Mouse (Mus musculus) stomach, embryonic 15.5 days (tissue): ENCODE measurements around the gene Atf7ip. TPM values are rescaled to one million over a fixed set of nuclear protein-coding genes. Genes with fewer than 3 reads are reported as not detected.
A peak's percentile ranks its signal among the peaks of the same experiment; 100 is the strongest.

Experiments used
- ATAC-seq: fragments of 200-750 bp; cut with Nextera tagmentation; 2 replicates; pipeline ENCODE4 v1.8.0; 2017; ENCODE audit warnings: low read depth, moderate number of reproducible peaks, moderate TSS enrichment; ENCODE audit not compliant: insufficient read depth, low FRiP score
- H3K27ac ChIP-seq: fragments of 300-500 bp; sonication (generic); 2 replicates; pipeline ENCODE4 v1.5.1; 2015; ENCODE audit warnings: mild to moderate bottlenecking, inconsistent platforms
- H3K27me3 ChIP-seq: fragments of 300-500 bp; sonication (generic); replicated peaks from 2 replicates; pipeline ENCODE4 v1.6.1; 2015; ENCODE audit warnings: inconsistent platforms
- H3K36me3 ChIP-seq: fragments of 300-500 bp; sonication (generic); 2 replicates; pipeline ENCODE4 v1.6.1; 2015; ENCODE audit warnings: inconsistent platforms
- H3K4me1 ChIP-seq: fragments of 300-500 bp; sonication (generic); 2 replicates; pipeline ENCODE4 v1.6.1; 2015; ENCODE audit warnings: inconsistent platforms
- H3K4me2 ChIP-seq: fragments of 300-500 bp; sonication (generic); 2 replicates; pipeline ENCODE4 v1.6.1; 2015; ENCODE audit warnings: mild to moderate bottlenecking, inconsistent platforms
- H3K4me3 ChIP-seq: fragments of 300-500 bp; sonication (generic); replicated peaks from 2 replicates; pipeline ENCODE4 v1.5.1; 2015; ENCODE audit warnings: inconsistent platforms
- H3K9ac ChIP-seq: fragments of 300-500 bp; sonication (generic); 2 replicates; pipeline ENCODE4 v1.6.1; 2015; ENCODE audit warnings: inconsistent platforms
- H3K9me3 ChIP-seq: fragments of 300-500 bp; sonication (generic); 2 replicates; pipeline ENCODE4 v1.6.1; 2016; ENCODE audit warnings: inconsistent platforms
- WGBS: fragments of 180-500 bp; shearing (Covaris S2); methylation state at CpG from one replicate; pipeline ENCODE4 v1.1.7; 2015; 5-methylcytosine and 5-hydroxymethylcytosine counted together
- polyA plus RNA-seq: library from polyadenylated mRNA; unstranded; fragments of >200 nt; fragmentation: Nextera tagmentation; extraction: Ambion mirVana; gene quantifications from 2 replicates; pipeline ENCODE4 v1.2.1, GENCODE M21; 2015

The Atf7ip gene
- polyA plus RNA-seq, 1 experiment from 2014 or later, result 38.1 TPM

DNA sequence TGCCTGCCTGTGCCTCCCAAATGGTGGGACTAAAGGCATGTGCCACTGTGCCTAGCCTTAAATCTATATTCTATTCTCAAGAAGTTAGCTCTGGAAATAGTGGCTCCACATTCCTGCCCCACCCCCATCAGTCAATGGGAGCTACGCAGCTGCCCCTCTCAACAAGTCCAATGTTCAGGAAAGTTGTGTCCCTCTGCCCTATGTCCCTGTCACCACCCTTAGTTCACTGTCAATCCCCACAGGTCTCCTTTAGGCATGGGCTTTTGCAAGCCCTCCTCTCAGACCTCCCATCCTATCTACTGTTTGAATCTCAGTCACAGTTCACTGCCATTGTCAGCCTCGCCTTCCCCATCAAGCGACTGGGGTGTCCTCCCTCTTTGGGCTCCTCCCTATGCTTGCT is 127.2 kb downstream of the Atf7ip start:
- no peaks in the 10 kb centered on the region; the same call in 1 of the 2 replicates for H3K4me1 ChIP-seq

DNA sequence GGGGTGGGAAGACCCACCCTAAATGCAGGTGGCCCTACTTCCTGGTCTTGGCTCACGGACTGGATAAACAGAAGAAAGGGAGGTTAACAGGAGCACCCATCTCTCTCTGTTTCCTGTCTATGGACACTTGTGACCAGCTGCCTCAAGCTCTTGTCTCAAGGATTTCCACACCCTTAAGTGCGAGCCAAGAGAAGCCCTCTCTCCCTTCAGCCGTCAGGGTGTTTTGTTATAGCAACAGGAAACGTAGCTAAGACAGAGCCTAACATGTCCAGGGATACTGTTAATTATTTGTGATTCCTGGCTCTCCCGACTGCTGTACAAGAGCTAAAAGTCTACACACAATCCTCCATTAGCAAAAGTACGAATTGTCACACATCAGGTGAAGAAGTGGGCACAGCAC is 127.8 kb downstream of the Atf7ip start:
- Histone ChIP-seq H3K36me3 (no peaks in the 10 kb centered on the region), H3K9me3 (no peaks in the 10 kb centered on the region), H3K4me2 (no peak overlapping the region), H3K27me3 (no peaks in the 10 kb centered on the region), H3K4me1 (no peaks in the 10 kb centered on the region; the same call in 1 of the 2 replicates), H3K9ac (no peak overlapping the region), H3K27ac (no peak overlapping the region), H3K4me3 (no peak overlapping the region)
- 51% methylated on average over 6 of the region's 6 CpGs for WGBS
- ATAC-seq, result no peak

More for the DNA sequence above, 127.2 kb downstream of the Atf7ip start:
- no peaks in the 10 kb centered on the region for H3K27me3 ChIP-seq
- no peak overlapping the region for H3K27ac ChIP-seq
- no peak overlapping the region for H3K9ac ChIP-seq
- H3K9me3 ChIP-seq, result no peaks in the 10 kb centered on the region
- 87% methylated on average over 3 of the region's 3 CpGs for WGBS
- H3K36me3 ChIP-seq, result no peaks in the 10 kb centered on the region
- no peak overlapping the region for H3K4me3 ChIP-seq
- no peak for ATAC-seq
- no peak overlapping the region for H3K4me2 ChIP-seq

DNA sequence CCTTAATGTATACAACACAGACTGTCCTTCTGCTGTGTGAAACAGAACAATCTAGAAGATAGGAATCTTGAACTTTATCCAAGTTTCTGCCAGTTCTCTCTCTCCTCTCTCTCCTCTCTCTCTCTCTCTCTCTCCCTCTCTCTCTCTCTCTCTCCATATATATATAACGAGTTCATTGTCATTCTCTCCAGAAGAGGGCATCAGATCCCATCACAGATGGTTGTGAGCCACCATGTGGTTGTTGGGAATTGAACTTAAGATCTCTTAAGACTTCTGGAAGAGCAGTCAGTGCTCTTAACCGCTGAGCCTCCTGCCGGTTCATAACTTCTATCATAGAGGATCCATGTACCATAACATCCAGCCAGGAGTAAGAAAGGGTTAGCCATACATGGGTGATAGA is 129.0 kb downstream of the Atf7ip start:
- no peak overlapping the region for H3K4me2 ChIP-seq
- no peaks in the 10 kb centered on the region for H3K9me3 ChIP-seq
- WGBS, result 69% methylated on average over 3 of the region's 3 CpGs
- H3K9ac ChIP-seq, result no peak overlapping the region
- no peak overlapping the region for H3K4me3 ChIP-seq
- no peak overlapping the region for H3K27ac ChIP-seq
- H3K36me3 ChIP-seq, result no peaks in the 10 kb centered on the region
- H3K27me3 ChIP-seq, result no peaks in the 10 kb centered on the region
- no peaks in the 10 kb centered on the region; the same call in 1 of the 2 replicates for H3K4me1 ChIP-seq
- no peak for ATAC-seq

DNA sequence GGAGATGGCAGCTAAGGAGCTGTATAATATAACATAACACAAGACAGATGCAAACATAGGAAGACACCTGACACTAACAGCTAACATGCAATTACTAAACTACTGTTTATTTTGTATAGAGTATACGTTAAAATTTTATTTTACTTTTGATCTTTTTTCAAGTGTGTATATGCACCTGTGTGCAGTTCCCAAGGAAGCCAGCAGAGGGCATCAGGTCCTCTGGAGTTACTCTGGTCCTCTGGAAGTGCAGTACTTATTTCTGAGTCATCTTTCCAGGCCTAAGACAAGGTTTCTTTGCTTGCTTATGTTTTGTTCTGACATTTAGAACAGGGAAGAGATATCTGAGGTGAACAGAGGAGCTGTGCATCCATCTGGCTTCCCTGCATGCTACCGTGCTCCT is 138.2 kb downstream of the Atf7ip start:
- no peak overlapping the region for H3K4me3 ChIP-seq
- H3K36me3 ChIP-seq, result no peaks in the 10 kb centered on the region
- no peak overlapping the region for H3K27ac ChIP-seq
- H3K4me2 ChIP-seq, result no peak overlapping the region
- WGBS, result 88% methylated on average over 2 of the region's 2 CpGs
- H3K4me1 ChIP-seq, result no peaks in the 10 kb centered on the region
- H3K27me3 ChIP-seq, result no peaks in the 10 kb centered on the region
- no peaks in the 10 kb centered on the region for H3K9me3 ChIP-seq
- no peak for ATAC-seq
- no peak overlapping the region for H3K9ac ChIP-seq

DNA sequence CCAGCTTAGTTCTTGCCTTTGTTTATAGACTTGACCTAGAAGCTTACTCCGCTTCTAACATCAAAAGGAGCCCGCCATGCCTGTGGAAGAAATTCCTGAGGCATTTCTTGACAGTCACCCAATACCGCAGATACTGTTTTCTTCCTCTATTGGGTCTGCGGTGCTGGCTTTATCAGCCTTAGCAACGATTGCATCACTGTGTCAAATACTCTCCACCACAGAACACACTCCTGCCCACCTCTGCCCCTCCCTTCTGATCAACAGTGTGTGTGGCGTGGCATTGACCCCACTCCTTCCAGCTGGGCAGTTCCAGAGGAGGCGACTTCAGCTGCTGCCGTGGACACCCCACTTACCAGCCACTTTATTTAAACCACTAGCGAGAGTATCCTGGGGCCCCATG is 139.8 kb downstream of the Atf7ip start:
- Histone ChIP-seq H3K36me3 (no peaks in the 10 kb centered on the region), H3K4me3 (no peak overlapping the region), H3K27ac (no peak overlapping the region), H3K9ac (no peak overlapping the region), H3K4me1 (no peaks in the 10 kb centered on the region), H3K9me3 (no peaks in the 10 kb centered on the region), H3K4me2 (no peak overlapping the region), H3K27me3 (no peaks in the 10 kb centered on the region)
- WGBS, result 56% methylated on average over 9 of the region's 9 CpGs
- no peak for ATAC-seq

DNA sequence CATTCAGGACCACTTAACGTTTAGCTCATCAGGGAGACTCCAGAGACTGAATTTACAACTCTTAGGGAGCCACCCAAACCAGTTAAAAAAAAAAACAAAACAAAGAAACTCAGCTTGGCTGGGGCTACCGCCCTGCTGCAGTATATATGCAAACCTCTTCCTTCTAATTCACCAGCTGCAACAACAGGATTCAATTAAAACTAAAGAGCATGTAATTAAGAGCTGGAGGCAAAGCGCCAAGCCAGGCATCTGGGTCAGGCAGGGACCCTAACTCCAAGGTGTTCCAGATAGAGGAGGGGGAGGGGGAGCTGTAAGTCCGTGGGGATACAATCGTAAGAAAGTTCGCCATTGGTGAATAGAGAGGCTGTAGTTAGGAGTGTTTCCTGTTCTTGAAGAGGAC is 140.2 kb downstream of the Atf7ip start:
- Histone ChIP-seq H3K36me3 (no peaks in the 10 kb centered on the region), H3K27ac (no peak overlapping the region), H3K27me3 (no peaks in the 10 kb centered on the region), H3K4me1 (no peaks in the 10 kb centered on the region), H3K9ac (no peak overlapping the region), H3K4me2 (no peak overlapping the region), H3K4me3 (no peak overlapping the region), H3K9me3 (no peaks in the 10 kb centered on the region)
- WGBS, result 56% methylated on average over 6 of the region's 6 CpGs
- no peak for ATAC-seq

DNA sequence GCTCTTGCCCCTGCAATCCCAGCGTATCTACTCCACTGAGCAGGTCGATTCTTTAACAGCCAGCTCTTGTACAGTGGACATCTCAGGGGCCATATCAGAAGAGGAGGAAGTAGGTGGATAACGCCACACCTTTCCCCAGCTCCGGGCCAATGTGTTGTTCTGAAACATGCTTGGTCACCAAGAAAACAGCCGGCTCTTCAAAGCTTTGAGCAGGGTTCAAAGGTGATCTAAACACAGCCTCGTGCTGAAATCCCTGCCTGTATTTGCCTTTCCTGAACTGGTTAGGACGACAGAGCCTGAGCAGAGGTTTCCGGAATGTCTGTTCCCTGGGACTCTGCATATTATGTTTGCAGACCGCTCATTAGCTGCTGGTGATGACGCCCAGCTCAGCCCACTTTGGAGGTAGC is 141.5 kb downstream of the Atf7ip start:
- no peak overlapping the region for H3K27ac ChIP-seq
- WGBS, result 40% methylated on average over 10 of the region's 10 CpGs

DNA sequence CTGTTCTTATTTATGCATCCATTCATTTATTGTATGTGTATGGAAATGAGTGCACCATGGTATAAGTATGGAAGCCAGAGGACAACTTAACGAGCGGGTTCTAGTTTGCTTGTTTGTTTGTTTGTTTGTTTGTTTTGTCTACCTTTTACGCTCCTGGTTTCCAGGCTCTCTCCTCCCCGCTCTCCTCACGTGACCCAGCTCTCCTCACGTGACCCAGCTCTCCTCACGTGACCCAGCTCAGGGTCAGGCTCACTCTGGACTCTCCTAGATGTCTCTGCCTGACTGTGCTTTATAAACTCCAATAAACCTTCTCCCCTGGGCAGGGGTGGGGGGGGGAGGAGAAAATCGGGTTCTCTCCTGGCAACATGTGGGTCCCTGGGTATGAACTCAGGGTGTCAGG is 144.7 kb downstream of the Atf7ip start:
- no peak for ATAC-seq
- no peaks in the 10 kb centered on the region for H3K4me1 ChIP-seq
- WGBS, result 86% methylated on average over 8 of the region's 8 CpGs
- no peaks in the 10 kb centered on the region for H3K9me3 ChIP-seq
- H3K27me3 ChIP-seq, result no peaks in the 10 kb centered on the region
- H3K4me3 ChIP-seq, result no peak overlapping the region
- H3K27ac ChIP-seq, result no peak overlapping the region
- H3K36me3 ChIP-seq, result no peaks in the 10 kb centered on the region
- no peak overlapping the region for H3K4me2 ChIP-seq
- H3K9ac ChIP-seq, result no peak overlapping the region

More for the DNA sequence above, 141.5 kb downstream of the Atf7ip start:
- H3K9ac ChIP-seq, result no peak overlapping the region
- H3K9me3 ChIP-seq, result no peaks in the 10 kb centered on the region
- H3K36me3 ChIP-seq, result no peaks in the 10 kb centered on the region
- H3K4me1 ChIP-seq, result no peaks in the 10 kb centered on the region
- no peak overlapping the region for H3K4me2 ChIP-seq
- H3K27me3 ChIP-seq, result no peaks in the 10 kb centered on the region
- peak; percentile 67 for ATAC-seq
- H3K4me3 ChIP-seq, result no peak overlapping the region

DNA sequence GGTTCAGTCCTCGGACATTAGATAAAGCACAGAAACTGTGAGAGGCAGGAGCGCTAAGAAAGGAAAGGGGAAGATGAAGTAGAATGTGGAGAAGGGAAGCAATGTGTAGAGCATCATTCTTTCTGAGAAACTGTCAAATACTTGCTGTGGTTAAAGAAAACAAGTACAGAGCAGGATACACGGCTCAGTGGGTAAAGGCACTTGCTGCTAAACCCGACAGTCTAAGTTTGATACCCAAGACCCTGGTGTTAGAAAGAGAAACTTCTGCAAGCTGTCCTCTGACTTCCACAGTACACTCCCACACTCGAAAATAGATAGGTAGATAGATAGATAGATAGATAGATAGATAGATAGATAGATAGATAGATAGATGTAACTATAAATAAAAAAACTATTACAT is 147.4 kb downstream of the Atf7ip start:
- no peaks in the 10 kb centered on the region for H3K4me1 ChIP-seq
- no peak overlapping the region for H3K27ac ChIP-seq
- H3K9me3 ChIP-seq, result no peaks in the 10 kb centered on the region
- no peak overlapping the region for H3K4me2 ChIP-seq
- no peak for ATAC-seq
- H3K9ac ChIP-seq, result no peak overlapping the region
- H3K27me3 ChIP-seq, result no peaks in the 10 kb centered on the region
- 51% methylated on average over 5 of the region's 5 CpGs for WGBS
- no peaks in the 10 kb centered on the region for H3K36me3 ChIP-seq
- no peak overlapping the region for H3K4me3 ChIP-seq

DNA sequence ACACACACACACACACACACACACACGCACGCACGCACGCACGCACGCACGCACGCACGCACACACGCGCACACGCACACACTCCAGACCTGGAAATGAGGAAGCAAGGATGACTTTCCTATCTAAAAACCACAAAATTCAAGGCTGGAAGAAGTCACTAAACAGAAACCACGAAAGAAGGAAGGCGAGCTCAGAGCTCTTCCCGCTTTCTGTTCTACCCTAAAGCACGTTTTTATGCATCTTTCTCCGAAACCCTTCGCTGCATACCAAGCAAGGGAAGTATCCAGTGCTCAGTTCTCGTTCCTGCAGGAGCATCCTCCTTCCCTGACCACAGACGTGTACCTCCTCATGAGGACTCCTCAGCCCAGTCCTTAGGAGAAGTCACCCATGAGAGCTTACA is 148.5 kb downstream of the Atf7ip start:
- Histone ChIP-seq H3K4me3 (no peak overlapping the region), H3K36me3 (no peaks in the 10 kb centered on the region), H3K27ac (no peak overlapping the region), H3K9ac (no peak overlapping the region), H3K4me1 (no peaks in the 10 kb centered on the region), H3K4me2 (no peak overlapping the region), H3K9me3 (no peaks in the 10 kb centered on the region), H3K27me3 (no peaks in the 10 kb centered on the region)
- 91% methylated on average over 20 of the region's 20 CpGs for WGBS
- ATAC-seq, result no peak

DNA sequence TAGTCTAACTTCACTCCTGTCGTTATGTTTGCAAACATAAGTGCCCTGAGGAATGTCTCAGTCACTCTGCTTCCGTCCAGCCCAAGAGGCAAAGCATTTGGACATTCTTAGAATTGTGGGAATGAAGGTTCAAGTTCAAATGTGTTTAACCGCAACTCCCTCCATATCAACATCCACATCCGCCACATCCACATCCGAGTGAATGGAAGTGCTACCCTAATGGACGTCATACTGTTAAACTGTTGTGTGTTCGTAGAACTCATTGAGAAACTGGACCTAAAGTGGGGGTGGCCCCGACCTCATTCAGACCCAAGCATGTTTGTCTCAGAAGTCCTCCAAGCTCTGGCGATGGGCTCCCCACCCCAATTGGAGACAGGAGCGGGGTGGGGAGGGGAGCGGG is 149.8 kb downstream of the Atf7ip start:
- no peak overlapping the region for H3K27ac ChIP-seq
- H3K27me3 ChIP-seq, result no peaks in the 10 kb centered on the region
- H3K4me2 ChIP-seq, result peak overlapping the region; percentile 21; the same call in 1 of the 2 replicates
- no peak overlapping the region for H3K9ac ChIP-seq
- no peak for ATAC-seq
- no peaks in the 10 kb centered on the region for H3K9me3 ChIP-seq
- no peaks in the 10 kb centered on the region for H3K36me3 ChIP-seq
- H3K4me3 ChIP-seq, result no peak overlapping the region
- 61% methylated on average over 11 of the region's 11 CpGs for WGBS
- no peaks in the 10 kb centered on the region for H3K4me1 ChIP-seq

DNA sequence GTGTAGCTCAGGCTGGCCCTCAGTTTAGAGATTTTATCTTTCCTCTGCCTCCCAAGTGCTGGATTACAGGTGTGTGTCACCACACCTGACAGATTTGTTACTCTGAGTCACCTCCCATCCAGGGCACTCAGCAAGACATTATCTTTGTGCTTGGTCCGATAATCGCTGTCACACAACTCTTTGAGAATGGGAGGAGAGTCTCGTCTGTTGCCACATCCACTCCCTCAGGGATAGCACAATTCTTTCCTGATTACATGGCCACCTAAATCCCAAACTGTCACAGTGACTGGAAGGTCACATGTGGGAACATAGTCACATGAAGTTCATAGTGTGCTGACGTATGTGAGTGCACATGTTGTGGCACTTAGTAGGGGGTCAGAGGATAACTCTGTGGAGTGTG is 152.3 kb downstream of the Atf7ip start:
- H3K4me1 ChIP-seq, result peaks cover 10% of the 10 kb centered on the region
- H3K9ac ChIP-seq, result no peak overlapping the region
- 76% methylated on average over 4 of the region's 4 CpGs for WGBS
- no peak overlapping the region for H3K27ac ChIP-seq
- ATAC-seq, result no peak
- H3K36me3 ChIP-seq, result no peaks in the 10 kb centered on the region
- H3K9me3 ChIP-seq, result no peaks in the 10 kb centered on the region
- H3K4me3 ChIP-seq, result no peak overlapping the region
- H3K27me3 ChIP-seq, result peaks cover 11% of the 10 kb centered on the region
- no peak overlapping the region for H3K4me2 ChIP-seq

DNA sequence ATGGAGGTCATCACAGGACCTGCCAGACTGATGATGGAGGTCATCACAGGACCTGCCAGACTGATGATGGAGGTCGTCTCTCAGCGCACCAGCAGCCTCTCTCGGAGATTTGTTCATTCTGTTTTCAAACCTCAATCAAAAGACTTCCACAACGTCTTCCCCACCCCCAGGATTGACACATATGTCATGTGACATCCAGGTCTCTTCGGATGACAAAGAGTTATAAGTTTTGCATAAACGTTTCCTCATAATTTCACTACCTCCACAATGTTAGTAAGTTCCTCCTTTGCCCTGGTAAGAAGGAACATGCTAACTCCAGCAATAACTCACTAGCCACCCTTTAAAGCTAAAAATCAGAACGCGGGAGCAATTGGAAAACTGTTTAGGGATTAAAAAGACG is 153.3 kb downstream of the Atf7ip start:
- ATAC-seq, result no peak
- Histone ChIP-seq H3K4me3 (no peak overlapping the region), H3K36me3 (no peaks in the 10 kb centered on the region), H3K9me3 (no peaks in the 10 kb centered on the region), H3K4me1 (peaks cover 10% of the 10 kb centered on the region), H3K27me3 (peaks cover 11% of the 10 kb centered on the region), H3K9ac (no peak overlapping the region), H3K4me2 (no peak overlapping the region), H3K27ac (no peak overlapping the region)
- WGBS, result 85% methylated on average over 9 of the region's 9 CpGs
